Mouse (Mus musculus) CH12.LX (cell line): Measurements from ENCODE around the gene Cysltr2. TPM values are rescaled to one million over a fixed set of nuclear protein-coding genes. Genes with fewer than 3 reads are reported as not detected.

Experiments
- DNase-seq: peaks from one replicate; pipeline ENCODE4 v3.0.0-alpha.2; 2013; ENCODE audit errors: extremely low read depth
- H3K27ac ChIP-seq: 2 replicates; pipeline ENCODE4 v1.5.1; 2012; ENCODE audit warnings: low read depth, mild to moderate bottlenecking, control low read depth, moderate library complexity; ENCODE audit not compliant: insufficient read depth
- H3K27me3 ChIP-seq: replicated peaks from 2 replicates; pipeline ENCODE3; 2012; ENCODE audit warnings: inconsistent platforms
- H3K36me3 ChIP-seq, 2 experiments: replicated peaks in 1 of 2; 2 replicates each; pipeline versions ENCODE3 to v1.6.1; 2012; ENCODE audit warnings: inconsistent platforms in 1 of 2, low read length in 1 of 2, mild to moderate bottlenecking in 1 of 2, mixed read lengths in 1 of 2, moderate library complexity in 1 of 2; ENCODE audit not compliant: control insufficient read depth in 1 of 2, insufficient read depth in 1 of 2
- H3K4me1 ChIP-seq, 2 experiments: 2 replicates each; pipeline ENCODE4 v1.6.1; 2012; ENCODE audit warnings: inconsistent platforms in 1 of 2, moderate library complexity in 1 of 2; ENCODE audit not compliant: insufficient read depth in 2 of 2, control insufficient read depth in 1 of 2
- H3K4me2 ChIP-seq: 2 replicates; pipeline ENCODE4 v1.6.1; 2012; ENCODE audit warnings: low read depth, mild to moderate bottlenecking, control low read depth; ENCODE audit not compliant: poor library complexity, insufficient read depth, severe bottlenecking
- H3K4me3 ChIP-seq, 3 experiments: fragments of 150-350 bp in 1 of 3; sonication (generic) in 1 of 3; replicated peaks in 1 of 3; 2 replicates each; pipeline versions ENCODE3 to v1.5.1; 2011 to 2012; ENCODE audit warnings: low read depth in 2 of 3, low read length in 2 of 3, mild to moderate bottlenecking in 2 of 3, moderate library complexity in 2 of 3, control low read depth in 1 of 3, improper control_type of control experiment in 1 of 3, inconsistent platforms in 1 of 3, mixed read lengths in 1 of 3; ENCODE audit not compliant: poor library complexity in 1 of 3
- H3K79me2 ChIP-seq: replicated peaks from 2 replicates; pipeline ENCODE4 v1.6.1; 2012; ENCODE audit warnings: mild to moderate bottlenecking, moderate library complexity; ENCODE audit not compliant: control insufficient read depth, poor library complexity, insufficient read depth, severe bottlenecking; ENCODE audit errors: extremely low read depth
- H3K9ac ChIP-seq: 2 replicates; pipeline ENCODE4 v1.6.1; 2012; ENCODE audit warnings: low read depth, mild to moderate bottlenecking, control low read depth, moderate library complexity; ENCODE audit not compliant: insufficient read depth
- H3K9me3 ChIP-seq: replicated peaks from 2 replicates; pipeline ENCODE3; 2012; ENCODE audit warnings: low read length, inconsistent platforms, mixed read lengths
- BHLHE40 ChIP-seq: IDR thresholded peaks from 2 replicates; pipeline ENCODE4 v1.6.1; 2011; ENCODE audit warnings: mild to moderate bottlenecking, low read depth, low read length, improper control_type of control experiment
- CHD2 ChIP-seq: IDR thresholded peaks from 2 replicates; pipeline ENCODE4 v1.6.1; 2011; ENCODE audit warnings: low read length, improper control_type of control experiment
- CTCF ChIP-seq, 2 experiments: IDR thresholded peaks in 1 of 2; conservative IDR thresholded peaks in 1 of 2; 2 replicates each; pipeline ENCODE4 v1.5.1; 2011 to 2012; ENCODE audit warnings: low read depth in 2 of 2, low read length in 2 of 2, improper control_type of control experiment in 1 of 2, inconsistent platforms in 1 of 2, mild to moderate bottlenecking in 1 of 2, moderate library complexity in 1 of 2
- ETS1 ChIP-seq: conservative IDR thresholded peaks from 2 replicates; pipeline ENCODE4 v1.6.1; 2012; ENCODE audit warnings: low read depth, mild to moderate bottlenecking, inconsistent platforms, low read length, improper control_type of control experiment, moderate library complexity
- GABPA ChIP-seq: IDR thresholded peaks from 2 replicates; pipeline ENCODE4 v1.6.1; 2012; ENCODE audit warnings: low read depth, low read length, improper control_type of control experiment, inconsistent platforms; ENCODE audit not compliant: insufficient replicate concordance
- HCFC1 ChIP-seq: IDR thresholded peaks from 2 replicates; pipeline ENCODE4 v1.6.1; 2012; ENCODE audit warnings: low read depth, mild to moderate bottlenecking, inconsistent platforms, low read length, improper control_type of control experiment
- JUND ChIP-seq: conservative IDR thresholded peaks from 2 replicates; pipeline ENCODE4 v1.6.1; 2011; ENCODE audit warnings: low read depth, low read length, improper control_type of control experiment
- KAT2A ChIP-seq: IDR thresholded peaks from 2 replicates; pipeline ENCODE4 v1.6.1; 2012; ENCODE audit warnings: low read length, improper control_type of control experiment, inconsistent platforms; ENCODE audit not compliant: insufficient replicate concordance
- MXI1 ChIP-seq: IDR thresholded peaks from 2 replicates; pipeline ENCODE4 v1.6.1; 2011; ENCODE audit warnings: mild to moderate bottlenecking, low read depth, low read length, improper control_type of control experiment
- NELFE ChIP-seq: IDR thresholded peaks from 2 replicates; pipeline ENCODE4 v1.6.1; 2011; ENCODE audit warnings: low read depth, low read length, improper control_type of control experiment
- POLR2A ChIP-seq: IDR thresholded peaks from 2 replicates; pipeline ENCODE4 v1.6.1; 2011; ENCODE audit warnings: low read depth, mild to moderate bottlenecking, improper control_type of control experiment, low read length
- POLR2AphosphoS2 ChIP-seq: IDR thresholded peaks from 2 replicates; pipeline ENCODE4 v1.6.1; 2011; ENCODE audit warnings: low read depth, low read length, improper control_type of control experiment
- RCOR1 ChIP-seq: conservative IDR thresholded peaks from 2 replicates; pipeline ENCODE4 v1.6.1; 2012; ENCODE audit warnings: low read depth, mild to moderate bottlenecking, inconsistent platforms, low read length, improper control_type of control experiment
- SIN3A ChIP-seq: IDR thresholded peaks from 2 replicates; pipeline ENCODE4 v1.6.1; 2012; ENCODE audit warnings: low read length, improper control_type of control experiment, inconsistent platforms
- TCF12 ChIP-seq: IDR thresholded peaks from 2 replicates; pipeline ENCODE4 v1.6.1; 2014; ENCODE audit warnings: low read depth, mild to moderate bottlenecking, inconsistent platforms, low read length, improper control_type of control experiment
- UBTF ChIP-seq: IDR thresholded peaks from 2 replicates; pipeline ENCODE4 v1.6.1; 2012; ENCODE audit warnings: low read depth, mild to moderate bottlenecking, inconsistent platforms, low read length, improper control_type of control experiment, moderate library complexity
- USF1 ChIP-seq: IDR thresholded peaks from 2 replicates; pipeline ENCODE4 v1.6.1; 2014; ENCODE audit warnings: low read depth, mild to moderate bottlenecking, inconsistent platforms, low read length, improper control_type of control experiment
- USF2 ChIP-seq: conservative IDR thresholded peaks from 2 replicates; pipeline ENCODE4 v1.6.1; 2011; ENCODE audit warnings: low read depth, low read length, improper control_type of control experiment
- ZC3H11A ChIP-seq: IDR thresholded peaks from 2 replicates; pipeline ENCODE4 v1.6.1; 2012; ENCODE audit warnings: low read depth, mild to moderate bottlenecking, inconsistent platforms, low read length, improper control_type of control experiment
- ZNF384 ChIP-seq: IDR thresholded peaks from 2 replicates; pipeline ENCODE4 v1.6.1; 2012; ENCODE audit warnings: low read depth, low read length, improper control_type of control experiment, inconsistent platforms
- dilution Hi-C: fragments of 300-500 bp; cut with MboI; formaldehyde crosslinking; loops from 2 replicates; pipeline ENCODE4 v1.14.3; 2020; ENCODE audit warnings: low sequenced_read_pairs; ENCODE audit not compliant: extremely low pct_unique_long_range_greater_than_20kb, extremely low pct_ligation_motif_present
- in situ Hi-C: fragments of 300-500 bp; cut with MboI; formaldehyde crosslinking; loops from 3 replicates; pipeline ENCODE4 v1.14.3; 2019; ENCODE audit warnings: low sequenced_read_pairs, low pct_ligation_motif_present, low pct_unique_long_range_greater_than_20kb, mixed read lengths
- polyA plus RNA-seq: library from polyadenylated mRNA; unstranded; fragments of >175 nt; gene quantifications from 2 replicates; pipeline ENCODE4 v1.2.1, GENCODE M21; 2012; ENCODE audit warnings: low read depth; ENCODE audit not compliant: insufficient read length
- total RNA-seq, 2 experiments: library from RNA; depleted of rRNA; stranded (reverse); fragments of 300-350 nt in 1 of 2; fragments of >200 nt in 1 of 2; gene quantifications; 2 replicates each; pipeline ENCODE4 v1.2.3; 2012 to 2014

Cysltr2 gene
- total and polyA plus RNA-seq, 3 experiments, result 0.47 to 2.0 (median 0.89) TPM

DNA sequence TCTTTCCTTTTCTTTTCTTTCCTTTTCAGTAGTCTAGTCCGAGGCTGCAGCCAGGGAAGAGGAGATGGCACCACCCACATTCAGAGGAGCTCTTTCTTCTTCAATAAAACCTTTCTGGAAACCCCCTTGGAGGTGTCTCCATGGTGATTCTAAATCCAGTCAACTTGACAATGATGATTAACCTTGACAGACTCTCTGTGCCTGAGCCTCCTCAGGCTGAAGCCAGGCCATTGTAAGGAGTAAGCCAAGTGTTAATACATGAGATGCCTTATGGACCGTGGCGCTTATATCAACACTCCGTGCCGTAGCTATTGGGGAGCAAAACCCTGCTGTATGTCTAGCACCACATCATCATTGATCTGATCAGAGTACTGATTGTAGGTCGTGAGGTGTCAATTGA is 50.8 kb downstream of the Cysltr2 start:
- Histone ChIP-seq H3K4me1 (peaks cover 3 to 12% of the 10 kb centered on the region in 2 experiments), H3K4me3 (no peak overlapping the region), H3K27me3 (no peaks in the 10 kb centered on the region), H3K79me2 (no peaks in the 10 kb centered on the region), H3K27ac (no peak overlapping the region), H3K9me3 (peaks cover 4% of the 10 kb centered on the region)
- TF ChIP-seq USF2 (no peak), ZNF384 (no peak), POLR2AphosphoS2 (no peak), HCFC1 (no peak), UBTF (no peak), NELFE (no peak), ZC3H11A (no peak), BHLHE40 (no peak), ETS1 (no peak), SIN3A (no peak), KAT2A (no peak), TCF12 (no peak), CHD2 (no peak), GABPA (no peak), JUND (no peak), RCOR1 (no peak)
- TF ChIP-seq, all 38 proteins: peak for 0
- in situ Hi-C loops (no loop called here), dilution Hi-C loops (no loop called here)
- no peak overlapping the region for H3K9ac ChIP-seq
- no peaks in the 10 kb centered on the region for H3K36me3 ChIP-seq
- DNase-seq, result peak; percentile 24
- H3K4me2 ChIP-seq, result no peak overlapping the region

DNA sequence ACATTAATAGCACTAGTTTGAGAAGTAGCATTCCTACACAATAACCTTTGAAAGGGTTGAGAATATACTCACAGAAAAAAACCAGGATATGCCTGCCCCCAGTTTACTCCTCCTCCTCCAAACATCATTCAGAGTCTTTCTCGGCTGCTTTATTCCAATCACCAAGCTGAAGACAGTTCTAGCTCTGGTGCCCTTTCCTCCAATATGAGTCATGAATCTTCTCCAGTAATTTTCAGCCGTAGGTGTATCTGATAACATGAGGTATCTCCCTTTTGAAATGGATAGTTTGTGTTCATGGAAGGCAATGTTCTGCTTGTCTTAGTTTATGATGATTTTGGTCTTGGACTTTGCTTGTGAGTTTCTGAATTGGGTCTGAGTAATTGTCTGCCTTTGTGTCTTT is 62.9 kb downstream of the Cysltr2 start:
- no peaks in the 10 kb centered on the region for H3K27me3 ChIP-seq
- no peaks in the 10 kb centered on the region for H3K9me3 ChIP-seq
- H3K79me2 ChIP-seq, result no peaks in the 10 kb centered on the region
- no peak overlapping the region for H3K27ac ChIP-seq
- in situ Hi-C loops (no loop called here), dilution Hi-C loops (no loop called here)
- H3K4me3 ChIP-seq, result no peak overlapping the region
- TF ChIP-seq CTCF (conservative IDR thresholded peaks at IDR 0.05 in 1 of 2, IDR thresholded peaks at IDR 0.05 in 1 of 2; ENCODE audit: low read depth in 2 of 2, low read length in 2 of 2), result no peak
- TF ChIP-seq MXI1, result no peak
- TF ChIP-seq RCOR1, result no peak
- no peak for TF ChIP-seq JUND
- no peak for TF ChIP-seq UBTF
- no peak for TF ChIP-seq KAT2A
- no peak for TF ChIP-seq POLR2A
- TF ChIP-seq USF1, result no peak
- TF ChIP-seq USF2, result no peak
- peaks cover 13 to 21% of the 10 kb centered on the region in 2 experiments for H3K4me1 ChIP-seq
- no peaks in the 10 kb centered on the region for H3K36me3 ChIP-seq
- H3K4me2 ChIP-seq, result no peak overlapping the region
- no peak overlapping the region for H3K9ac ChIP-seq
- DNase-seq, result no peak
